Mouse (Mus musculus): Measurements from ENCODE around the gene Cntfr.

The Cntfr gene

GRCm38 (mm10) chr4:41614156-41614555, 82.7 kb downstream of the Cntfr start:
- DNase-seq (ENCODE audit: low read depth, low spot score): peak; percentile 83

- no peak for DNase-seq (ENCODE audit: low read depth, low spot score)
Observed at GRCm38 (mm10) chr4:41612166-41612565, 84.7 kb downstream of the Cntfr start.

GRCm38 (mm10) chr4:41610594-41610980, 86.3 kb downstream of the Cntfr start:
- no peak for DNase-seq (ENCODE audit: low read depth, low spot score)

DNA sequence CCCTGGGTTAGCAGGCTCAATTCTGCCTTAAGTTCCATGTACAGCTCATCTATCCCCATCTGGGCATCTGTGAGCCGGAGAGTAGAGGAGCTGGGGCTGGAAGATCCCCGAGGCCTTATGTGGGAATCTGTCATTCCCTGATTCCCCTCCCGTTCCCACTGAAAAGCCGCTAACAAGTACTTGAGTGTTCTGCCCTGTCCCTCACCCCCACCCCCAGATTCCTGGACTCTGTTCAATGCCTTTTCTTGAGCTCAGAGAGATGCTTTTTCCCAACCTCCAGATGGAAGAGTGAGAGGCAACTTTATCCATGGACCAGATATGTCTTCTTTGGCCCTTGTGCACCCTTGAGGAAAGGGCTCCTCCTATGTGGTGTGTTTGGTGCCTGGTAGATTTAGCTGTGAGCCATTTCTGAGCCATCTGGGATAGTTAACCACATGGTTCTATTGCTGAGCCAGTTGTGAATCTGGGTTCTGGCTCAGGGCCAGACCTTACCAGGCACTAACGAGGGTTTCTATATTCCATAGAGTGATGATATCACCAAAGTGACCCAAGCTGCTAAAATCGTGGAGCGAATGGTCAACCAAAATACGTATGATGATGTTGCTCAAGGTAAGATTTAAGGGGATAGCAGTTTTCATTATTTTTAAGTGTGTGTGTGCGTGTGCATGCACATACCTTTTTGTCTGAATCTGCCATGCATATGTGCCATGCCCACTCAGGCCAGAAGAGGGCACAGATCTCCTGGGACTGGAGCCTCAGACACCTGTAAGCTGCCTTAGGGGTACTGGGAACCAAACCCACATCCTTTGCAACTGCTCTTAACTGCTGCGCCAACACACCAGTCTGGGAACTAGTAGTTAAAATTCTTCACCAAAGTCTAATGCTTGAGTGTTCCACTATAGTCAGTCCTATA, 87.0 kb downstream of the Cntfr start:
- DNase-seq (ENCODE audit: low read depth, low spot score): no peak
